Mouse (Mus musculus) embryo, embryonic 9.5 days (tissue): ENCODE measurements at regions not wholly inside any gene's neighbourhood (a gene's known extent, or its start where the extent isn't known, plus 50 kb on each side); places are given as distances from the start of the nearest gene placed in this dataset.

Experiments used
- DNase-seq: peaks from one replicate; pipeline ENCODE4 v3.0.0-alpha.2; 2017; ENCODE audit errors: extremely low spot score

DNA sequence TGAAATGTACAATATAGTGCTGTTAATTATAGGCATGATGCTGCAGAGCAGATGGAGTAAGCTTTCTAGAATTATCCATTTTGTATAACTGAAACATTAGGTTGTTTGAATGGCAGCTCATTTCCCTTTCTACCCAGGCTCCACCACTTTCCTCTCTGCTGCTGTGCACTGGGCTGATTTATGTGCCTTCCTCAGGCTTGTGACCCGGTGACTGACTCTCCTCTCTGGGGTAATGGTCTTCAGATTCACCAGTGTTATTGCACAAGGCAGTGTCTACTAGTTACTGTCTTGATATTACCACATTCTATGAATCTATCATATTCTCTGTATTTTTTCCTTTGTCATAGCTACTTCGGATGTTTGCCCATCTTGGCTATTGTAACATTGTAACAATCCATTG lies 109.4 kb upstream of the Tpk1 start:
- no peak for DNase-seq

DNA sequence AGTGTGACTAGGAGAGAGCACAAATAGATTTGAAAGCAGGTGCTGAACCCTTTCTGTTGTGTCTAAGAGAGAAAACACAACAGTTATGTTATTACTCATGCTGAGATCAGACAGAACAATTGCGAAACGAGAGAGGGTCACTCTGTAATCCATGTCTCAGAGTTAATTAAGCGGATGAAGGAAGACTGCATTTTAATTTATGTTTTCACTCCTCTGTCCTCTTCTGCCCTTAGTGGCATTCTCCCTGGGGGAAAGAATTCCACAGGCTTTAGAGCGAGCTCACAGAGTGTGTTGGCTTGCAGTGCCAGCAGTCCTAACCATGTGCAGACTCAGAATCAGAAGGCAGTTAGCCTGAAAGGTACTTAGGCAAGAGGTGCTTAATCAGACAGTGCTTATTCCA lies 108.4 kb upstream of the Tpk1 start:
- DNase-seq, result peak; percentile 4

DNA sequence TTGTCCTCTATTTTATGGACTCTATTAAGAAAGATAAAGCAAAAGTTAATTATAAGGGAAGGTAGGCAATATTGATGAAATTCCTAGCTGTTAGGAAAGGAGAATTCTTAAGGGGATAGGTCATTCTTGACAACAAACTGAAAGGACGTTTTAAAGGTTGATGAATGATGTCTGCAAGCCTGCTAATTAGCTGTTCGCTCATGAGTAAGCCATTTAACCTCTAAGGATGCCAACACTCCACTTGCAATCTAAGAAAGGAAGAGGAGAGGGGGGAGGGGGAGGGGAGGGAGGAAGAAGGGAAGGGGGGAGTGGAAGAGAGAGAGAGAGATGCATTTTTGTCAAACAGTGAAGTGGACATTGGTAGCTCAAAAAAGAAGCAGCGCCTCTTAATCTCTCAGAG lies 107.5 kb upstream of the Tpk1 start:
- peak; percentile 8 for DNase-seq

DNA sequence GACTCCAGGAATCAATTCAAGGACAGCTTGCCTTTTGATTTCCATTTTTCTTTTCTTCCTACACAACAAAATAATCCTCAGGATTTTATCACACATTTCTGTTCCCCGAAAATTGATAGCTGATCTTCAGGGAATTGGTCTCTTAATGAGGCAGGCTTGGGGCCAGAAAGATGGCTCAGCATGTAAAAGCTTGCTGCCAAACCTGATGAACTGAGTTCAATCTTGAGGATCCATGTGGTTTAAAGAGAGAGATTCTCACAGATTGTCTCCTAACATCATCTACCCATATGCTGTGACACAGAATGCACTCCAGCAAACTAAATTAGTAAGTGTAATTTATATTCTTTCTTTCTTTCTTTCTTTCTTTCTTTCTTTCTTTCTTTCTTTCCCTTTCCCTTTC lies 99.9 kb upstream of the Tpk1 start:
- DNase-seq, result no peak
